Mouse (Mus musculus) urinary bladder, postnatal 10 days (tissue): ENCODE data around the gene Ndufaf8.

ENCODE experiments used
- DNase-seq: peaks from one replicate; pipeline ENCODE4 v3.0.0; 2022; ENCODE audit warnings: low spot score

The Ndufaf8 gene

GRCm38 (mm10) chr11:120134148-120134547 lies 35.4 kb downstream of the Ndufaf8 start:
- DNase-seq: no peak

DNA sequence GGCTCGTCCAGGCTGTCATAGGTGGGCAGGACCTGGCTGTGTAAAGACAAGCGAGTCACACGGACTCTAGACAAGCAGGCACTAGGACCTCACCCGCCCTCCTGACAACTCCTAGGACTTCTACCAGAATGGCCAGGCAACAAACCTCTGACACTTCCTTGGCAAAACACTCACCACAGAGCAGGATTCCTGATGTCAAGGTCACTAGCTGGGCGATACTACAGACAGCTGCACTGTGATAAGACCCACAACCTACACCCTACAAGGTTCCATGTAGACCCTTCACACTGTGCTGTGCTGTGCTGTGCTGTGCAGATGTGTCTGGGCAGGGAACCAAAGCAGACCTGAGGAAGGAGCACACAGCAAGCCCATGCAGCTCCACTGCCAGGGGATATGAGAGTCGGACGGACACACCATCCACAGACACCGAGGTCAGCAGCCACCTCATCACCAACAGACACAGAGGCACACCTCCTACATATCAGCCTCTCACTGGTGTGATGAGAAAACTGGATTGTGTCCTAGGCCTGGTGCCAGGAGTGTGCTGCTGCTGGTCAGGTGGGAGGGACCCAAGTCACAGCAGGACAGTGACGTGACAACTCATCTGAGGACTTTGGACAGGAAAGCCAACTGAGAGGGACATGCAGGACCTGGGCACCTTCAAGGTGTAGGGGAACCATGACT lies 36.3 kb downstream of the Ndufaf8 start:
- no peak for DNase-seq

- no peak for DNase-seq
Measured at GRCm38 (mm10) chr11:120136195-120136594, 37.5 kb downstream of the Ndufaf8 start.

- DNase-seq: no peak
Measured at GRCm38 (mm10) chr11:120136796-120137624, 38.3 kb downstream of the Ndufaf8 start.

DNA sequence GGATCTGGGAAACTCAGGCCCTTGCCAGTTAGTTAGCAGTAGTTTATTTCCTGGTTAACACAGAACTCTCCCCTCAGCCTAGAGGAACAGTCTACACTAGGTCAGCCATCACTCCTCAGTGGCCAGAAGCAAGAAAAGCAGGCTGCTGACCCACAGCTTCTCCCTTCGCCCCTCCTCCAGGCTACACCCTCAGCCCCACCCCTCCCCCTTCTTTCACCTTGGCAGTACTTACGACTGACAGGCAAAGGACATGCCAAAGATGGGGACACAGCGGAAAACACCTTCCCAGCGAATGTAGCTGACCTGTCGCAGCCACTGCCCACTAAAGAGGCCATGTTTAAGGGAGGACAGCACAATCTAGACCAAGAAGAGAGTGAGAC lies 38.9 kb downstream of the Ndufaf8 start:
- DNase-seq: no peak

DNA sequence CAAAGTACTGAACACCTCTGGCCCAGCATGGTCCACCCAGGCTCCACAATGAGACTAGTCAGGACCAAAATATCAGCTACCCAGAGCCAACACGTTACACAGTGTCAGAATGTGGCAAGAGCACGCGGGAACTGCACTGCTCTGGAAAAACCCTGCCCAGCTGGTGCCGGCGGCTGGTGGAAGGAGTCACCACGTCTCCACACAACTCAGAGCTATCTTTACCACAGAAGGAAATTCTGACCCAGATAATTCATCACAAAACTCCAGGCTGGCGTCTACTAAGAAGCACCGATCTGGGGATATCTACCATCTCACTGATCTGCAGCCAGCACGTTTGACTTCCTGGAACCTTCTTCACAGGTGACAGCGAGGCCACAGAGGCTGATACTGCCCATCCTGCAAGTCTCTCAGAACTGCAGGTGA lies 40.6 kb downstream of the Ndufaf8 start:
- no peak for DNase-seq

DNA sequence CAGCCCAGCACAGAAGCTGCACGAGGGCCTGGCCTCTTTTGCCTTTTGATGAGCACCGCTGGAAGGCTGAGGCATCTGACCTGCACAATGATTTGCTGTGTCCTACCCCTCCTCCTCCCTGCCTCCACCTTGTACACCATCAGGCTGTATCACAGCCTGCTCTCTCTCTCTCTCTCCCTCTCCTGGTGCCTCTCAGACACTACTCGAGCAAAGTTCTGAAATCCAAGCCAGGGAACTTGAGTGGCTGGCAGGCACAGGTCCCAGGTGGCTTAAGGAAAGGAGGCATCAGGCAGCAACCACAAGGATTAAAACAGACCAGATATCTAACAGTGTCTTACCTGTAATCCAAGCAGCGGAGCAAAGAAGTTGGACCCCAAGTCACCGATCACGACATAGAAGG lies 41.5 kb downstream of the Ndufaf8 start:
- no peak for DNase-seq

GRCm38 (mm10) chr11:120142601-120143051 lies 43.9 kb downstream of the Ndufaf8 start:
- DNase-seq: no peak

DNA sequence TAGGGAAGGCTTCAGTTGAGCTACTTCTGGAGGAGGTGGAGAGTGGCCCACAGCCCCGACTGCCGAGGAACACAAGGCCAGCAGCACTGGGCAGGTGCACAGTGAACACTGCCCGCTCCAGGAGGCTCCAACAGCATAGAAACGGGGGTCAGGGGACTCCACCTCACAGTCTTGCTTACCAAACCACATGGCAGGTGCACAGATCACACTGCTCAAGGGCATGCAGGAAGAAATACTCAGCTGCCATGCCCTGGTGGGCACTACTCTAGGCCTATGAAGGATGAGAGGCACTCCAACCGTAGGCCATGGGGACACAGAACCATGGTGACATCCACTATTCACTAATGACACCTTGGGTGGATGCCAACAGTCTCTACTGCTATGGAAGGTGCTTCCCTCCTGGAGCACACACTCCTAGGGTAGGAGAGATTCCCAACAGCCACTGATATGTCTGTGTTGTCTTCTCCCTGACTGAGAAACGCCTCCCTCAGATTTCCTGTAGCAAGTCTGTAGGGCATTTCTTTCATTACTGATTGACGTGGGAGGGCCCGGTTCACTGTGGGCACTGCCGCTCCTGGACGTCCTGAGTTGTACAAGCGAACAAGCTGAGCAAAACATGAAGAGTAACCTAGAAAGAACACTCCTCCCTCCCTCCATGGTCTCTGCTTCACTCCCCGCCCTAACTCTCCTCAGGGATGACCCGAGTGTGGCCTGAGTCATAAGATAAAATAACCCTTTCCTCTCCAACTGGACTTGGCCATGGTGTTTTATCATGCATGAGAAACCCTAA lies 45.2 kb downstream of the Ndufaf8 start:
- no peak for DNase-seq

- no peak for DNase-seq
Measured at GRCm38 (mm10) chr11:120148201-120148855, 49.6 kb downstream of the Ndufaf8 start.

DNA sequence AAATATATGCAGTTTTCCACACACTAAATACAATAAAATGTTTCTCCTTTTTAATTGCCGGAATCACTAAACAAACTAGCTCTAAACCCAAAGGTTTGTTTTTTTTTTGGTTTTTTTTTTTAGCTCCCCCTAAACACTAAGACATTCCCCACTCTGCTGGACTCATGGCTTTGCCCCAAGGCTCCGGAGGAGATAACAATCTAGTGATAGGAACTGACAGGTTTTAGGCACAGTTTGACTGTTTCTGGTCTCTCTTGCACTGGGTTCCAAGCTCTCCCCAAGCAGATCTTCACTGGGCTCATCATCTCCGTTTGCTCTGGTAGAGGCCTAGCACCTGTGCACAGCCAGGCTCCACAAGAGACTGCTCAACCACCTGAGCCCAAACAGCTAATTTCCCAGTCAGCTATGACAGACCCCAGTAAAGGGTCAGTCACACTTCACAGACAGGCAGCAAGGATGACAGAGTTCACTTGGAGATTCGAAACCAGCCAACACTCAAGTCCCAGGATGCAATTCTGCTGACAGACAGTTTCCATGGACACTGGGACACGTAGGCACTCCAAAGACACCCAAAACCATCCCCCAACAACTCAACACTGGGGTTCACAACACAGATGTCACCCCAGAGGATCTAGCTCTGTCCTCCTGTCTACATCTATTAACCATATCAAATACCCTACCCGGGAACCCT lies 50.9 kb downstream of the Ndufaf8 start:
- DNase-seq: no peak
